In genomic region chr8:44656470-44656869, GRCm38 (mm10) we compare ENCODE assay signal across 24 mouse cellular contexts.
"Had no signal": no experiment of that assay in that cellular context is flagged by ENCODE, and none has a peak within 500 bp of the region (broad histone marks: within the 10 kb centered on the region; RNA-seq: fewer than 3 reads in every experiment).

No protein-coding gene starts in this region.

- ATAC-seq: hindbrain, postnatal 0 days; intestine, embryonic 16.5 days had no signal

- H3K27ac ChIP-seq: gastrocnemius, adult 2 months; heart, adult 2 months; heart, embryonic 13.5 days; heart, embryonic 15.5 days; hindbrain, embryonic 13.5 days; hindbrain, embryonic 15.5 days; hindbrain, postnatal 0 days; kidney, embryonic 15.5 days; kidney, postnatal 0 days; limb, embryonic 10.5 days; limb, embryonic 12.5 days had no signal

- H3K4me2 ChIP-seq: heart, embryonic 11.5 days; heart, embryonic 13.5 days; heart, embryonic 15.5 days; hindbrain, embryonic 13.5 days; hindbrain, embryonic 15.5 days; kidney, embryonic 15.5 days; limb, embryonic 12.5 days had no signal

- H3K4me3 ChIP-seq: gastrocnemius, adult 2 months; heart, adult 2 months; heart, embryonic 13.5 days; heart, embryonic 15.5 days; hindbrain, embryonic 13.5 days; hindbrain, embryonic 15.5 days; kidney, embryonic 15.5 days; limb, embryonic 10.5 days; limb, embryonic 12.5 days had no signal

- H3K9me3 ChIP-seq: heart, embryonic 13.5 days; heart, embryonic 15.5 days; hindbrain, embryonic 13.5 days; hindbrain, embryonic 15.5 days; kidney, embryonic 15.5 days; limb, embryonic 10.5 days; limb, embryonic 12.5 days had no signal

- DNase-seq: gastrocnemius, adult 2 months; gastrocnemius, postnatal 10 days; gastrocnemius, postnatal 25 days; heart, adult 2 months; heart, postnatal 14 days; heart, postnatal 36 days; kidney, adult 11 months; kidney, adult 2 months; kidney, adult 9 months; kidney, postnatal 14 days; kidney, postnatal 36 days; layer of hippocampus, adult 9-11 months; layer of hippocampus, postnatal 36 days had no signal

- H3K9ac ChIP-seq: heart, embryonic 13.5 days; heart, embryonic 15.5 days; hindbrain, embryonic 13.5 days; hindbrain, embryonic 15.5 days; kidney, embryonic 15.5 days; limb, embryonic 12.5 days had no signal

- H3K4me1 ChIP-seq: heart, embryonic 13.5 days; heart, embryonic 15.5 days; hindbrain, embryonic 13.5 days; hindbrain, embryonic 15.5 days; kidney, embryonic 15.5 days; limb, embryonic 10.5 days; limb, embryonic 12.5 days had no signal

- H3K36me3 ChIP-seq: heart, embryonic 13.5 days; heart, embryonic 15.5 days; hindbrain, embryonic 13.5 days; hindbrain, embryonic 15.5 days; kidney, embryonic 15.5 days; limb, embryonic 10.5 days; limb, embryonic 12.5 days had no signal

- H3K27me3 ChIP-seq: heart, embryonic 13.5 days; heart, embryonic 15.5 days; hindbrain, embryonic 13.5 days; hindbrain, embryonic 15.5 days; kidney, embryonic 15.5 days; limb, embryonic 12.5 days had no signal
